Mouse (Mus musculus) macrophage (primary cell): ENCODE results near the gene Snai1. TPM values are rescaled to one million over a fixed set of nuclear protein-coding genes. Genes with fewer than 3 reads are reported as not detected.
A peak's percentile ranks its signal among the peaks of the same experiment; 100 is the strongest.

Experiments
- H3K27ac ChIP-seq: fragments of 350-480 bp; formaldehyde crosslinking; 2 replicates; pipeline ENCODE4 v1.9.0; 2021
- H3K36me3 ChIP-seq: fragments of 350-480 bp; formaldehyde crosslinking; 2 replicates; pipeline ENCODE4 v1.9.0; 2021; ENCODE audit errors: inconsistent target
- H3K4me3 ChIP-seq: fragments of 350-480 bp; formaldehyde crosslinking; 2 replicates; pipeline ENCODE4 v1.9.0; 2021; ENCODE audit errors: inconsistent target
- H3K79me2 ChIP-seq: fragments of 350-480 bp; formaldehyde crosslinking; 2 replicates; pipeline ENCODE4 v1.9.0; 2021; ENCODE audit errors: inconsistent target
- WGBS: methylation state at CpG from one replicate; pipeline ENCODE4 v1.1.7; 2026; ENCODE audit warnings: inconsistent platforms; ENCODE audit not compliant: missing documents; 5-methylcytosine and 5-hydroxymethylcytosine counted together
- polyA plus RNA-seq: library from polyadenylated mRNA; stranded (reverse); fragments of 250-400 nt; gene quantifications from 3 replicates; pipeline ENCODE4 v1.2.4, GENCODE M21; 2018; ENCODE audit warnings: inconsistent platforms

Gene Snai1
- polyA plus RNA-seq, 1 experiment from 2014 or later: not detected

DNA sequence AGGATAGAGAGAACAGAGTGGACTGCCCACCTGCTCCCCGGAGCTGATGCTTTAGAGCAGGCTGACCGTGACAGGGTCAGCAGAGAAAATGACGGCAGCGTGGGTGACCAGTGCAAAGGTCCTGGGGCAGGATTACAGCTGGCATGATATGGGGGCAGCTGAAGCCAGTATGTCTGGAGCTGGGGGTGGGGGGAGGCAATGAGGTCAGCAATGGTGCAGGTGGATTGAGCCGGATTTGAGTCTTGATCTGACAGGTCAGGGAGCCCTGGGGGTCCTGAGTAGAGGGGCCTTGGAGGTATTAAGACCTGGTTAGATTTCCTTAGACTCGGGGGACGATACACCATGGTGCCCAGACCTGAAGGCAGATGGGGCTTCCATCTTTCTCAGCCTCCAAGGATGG lies 37.6 kb downstream of the Snai1 start:
- Histone ChIP-seq H3K36me3 (no peaks in the 10 kb centered on the region), H3K79me2 (no peaks in the 10 kb centered on the region), H3K4me3 (no peak overlapping the region), H3K27ac (no peak overlapping the region)
- 94% methylated on average over 7 of the region's 7 CpGs for WGBS

GRCm38 (mm10) chr2:167576121-167576620 lies 38.2 kb downstream of the Snai1 start:
- H3K79me2 ChIP-seq: no peaks in the 10 kb centered on the region
- WGBS: 96% methylated on average over 3 of the region's 8 CpGs
- H3K36me3 ChIP-seq: no peaks in the 10 kb centered on the region
- H3K27ac ChIP-seq: no peak overlapping the region
- no peak overlapping the region for H3K4me3 ChIP-seq

- H3K36me3 ChIP-seq: no peaks in the 10 kb centered on the region
- no peak overlapping the region for H3K4me3 ChIP-seq
- no peak overlapping the region for H3K27ac ChIP-seq
- H3K79me2 ChIP-seq: no peaks in the 10 kb centered on the region
- WGBS: 84% methylated on average over 9 of the region's 9 CpGs
Measured at GRCm38 (mm10) chr2:167577186-167577785, 39.3 kb downstream of the Snai1 start.

DNA sequence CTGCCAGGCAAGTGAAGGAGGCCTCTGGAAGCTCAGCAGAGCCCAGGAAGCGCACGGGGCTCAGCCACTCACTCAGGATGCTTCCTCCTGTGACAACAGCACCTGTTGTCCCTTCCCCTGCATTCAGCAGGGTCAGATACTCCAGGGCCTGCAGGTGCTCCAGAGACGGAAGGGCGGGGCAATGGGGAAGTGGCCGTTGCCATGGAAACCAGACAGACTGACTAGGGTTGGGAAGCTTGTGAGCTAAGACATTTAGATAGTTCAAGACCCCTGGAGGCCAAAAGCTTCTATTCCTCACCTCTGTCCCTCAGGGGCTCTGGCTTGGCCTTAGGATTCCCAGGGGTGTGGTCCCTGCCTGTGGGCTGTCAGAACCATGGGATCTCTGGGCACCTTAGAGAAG lies 40.5 kb downstream of the Snai1 start:
- H3K27ac ChIP-seq: no peak overlapping the region
- 43% methylated on average over 5 of the region's 5 CpGs for WGBS
- no peak overlapping the region for H3K4me3 ChIP-seq
- H3K79me2 ChIP-seq: no peaks in the 10 kb centered on the region
- no peaks in the 10 kb centered on the region for H3K36me3 ChIP-seq

DNA sequence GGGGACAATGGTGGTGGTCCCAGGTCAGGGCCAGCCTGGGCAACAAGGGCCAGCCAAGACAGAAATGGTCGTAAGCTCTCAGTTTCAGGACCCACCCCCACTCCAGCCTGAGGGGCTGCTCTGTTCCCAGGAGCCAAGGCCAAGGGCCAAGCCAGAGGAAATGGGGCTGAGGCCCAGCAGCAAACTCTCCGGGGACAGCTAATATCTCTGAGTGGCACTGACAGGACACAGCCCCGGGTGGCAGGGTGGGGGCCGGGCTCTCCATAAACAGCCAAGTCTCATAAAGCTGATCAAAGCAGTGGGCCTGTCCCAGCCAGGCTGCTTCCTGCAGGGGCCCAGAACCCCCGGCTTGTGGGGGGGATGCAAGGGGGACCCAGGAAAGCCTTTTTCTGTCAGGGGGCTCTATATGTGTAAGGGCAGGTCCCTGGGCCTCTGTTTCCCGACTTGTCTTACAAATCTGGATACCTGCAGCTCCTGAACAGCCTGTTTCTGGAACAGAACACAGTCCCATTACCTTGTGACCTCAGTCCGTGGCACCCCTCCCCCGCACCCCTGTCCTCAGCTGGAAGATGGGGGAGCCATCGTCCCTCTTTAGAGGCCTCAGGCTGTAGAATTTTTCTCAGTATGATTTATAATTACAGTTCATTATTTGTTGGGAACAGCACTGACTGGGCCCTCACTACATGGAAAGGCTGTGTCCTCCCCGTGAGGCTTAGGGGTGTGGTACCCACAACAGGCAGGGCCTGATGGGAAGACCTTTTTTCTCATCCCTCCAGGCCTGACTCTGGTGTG lies 45.4 kb downstream of the Snai1 start:
- WGBS: 78% methylated on average over 10 of the region's 10 CpGs
- Histone ChIP-seq H3K27ac (no peak overlapping the region), H3K4me3 (no peak overlapping the region), H3K36me3 (peaks cover 5% of the 10 kb centered on the region; the same call in 1 of the 2 replicates), H3K79me2 (peaks cover 28% of the 10 kb centered on the region; the same call in 1 of the 2 replicates)

GRCm38 (mm10) chr2:167585273-167585672 lies 47.3 kb downstream of the Snai1 start:
- Histone ChIP-seq H3K4me3 (no peak overlapping the region), H3K27ac (no peak overlapping the region), H3K79me2 (peaks cover 31% of the 10 kb centered on the region; the same call in 1 of the 2 replicates), H3K36me3 (peaks cover 5% of the 10 kb centered on the region; the same call in 1 of the 2 replicates)
- 100% methylated on average over 2 of the region's 2 CpGs for WGBS

- H3K79me2 ChIP-seq: peaks cover 31% of the 10 kb centered on the region; the same call in 1 of the 2 replicates
- no peak overlapping the region for H3K4me3 ChIP-seq
- peaks cover 5% of the 10 kb centered on the region; the same call in 1 of the 2 replicates for H3K36me3 ChIP-seq
- 91% methylated on average over 8 of the region's 8 CpGs for WGBS
- H3K27ac ChIP-seq: no peak overlapping the region
Measured at GRCm38 (mm10) chr2:167586041-167586440, 48.0 kb downstream of the Snai1 start.

DNA sequence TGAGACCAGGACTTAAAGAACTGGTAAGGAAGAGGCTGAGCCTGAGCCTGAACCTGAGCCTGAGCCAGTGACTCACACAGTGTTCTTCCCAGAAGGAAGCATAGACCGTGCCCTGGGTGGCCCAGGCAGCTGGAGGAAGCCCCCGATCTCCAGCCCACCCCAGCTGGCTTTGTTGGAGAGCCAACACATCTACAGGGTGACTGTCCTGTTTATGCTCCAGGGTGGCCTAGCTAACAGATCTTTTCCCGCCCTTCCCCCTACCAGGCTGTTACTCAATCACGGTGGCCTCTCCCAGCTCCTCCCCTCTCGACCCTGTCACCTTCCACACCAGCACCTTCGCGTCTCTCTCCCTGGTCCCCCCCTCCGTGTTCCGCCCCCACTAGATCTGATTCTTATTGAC lies 49.0 kb downstream of the Snai1 start:
- Histone ChIP-seq H3K27ac (no peak overlapping the region), H3K4me3 (no peak overlapping the region), H3K79me2 (peaks cover 31% of the 10 kb centered on the region; the same call in 1 of the 2 replicates), H3K36me3 (peaks cover 5% of the 10 kb centered on the region; the same call in 1 of the 2 replicates)
- WGBS: 62% methylated on average over 9 of the region's 9 CpGs

DNA sequence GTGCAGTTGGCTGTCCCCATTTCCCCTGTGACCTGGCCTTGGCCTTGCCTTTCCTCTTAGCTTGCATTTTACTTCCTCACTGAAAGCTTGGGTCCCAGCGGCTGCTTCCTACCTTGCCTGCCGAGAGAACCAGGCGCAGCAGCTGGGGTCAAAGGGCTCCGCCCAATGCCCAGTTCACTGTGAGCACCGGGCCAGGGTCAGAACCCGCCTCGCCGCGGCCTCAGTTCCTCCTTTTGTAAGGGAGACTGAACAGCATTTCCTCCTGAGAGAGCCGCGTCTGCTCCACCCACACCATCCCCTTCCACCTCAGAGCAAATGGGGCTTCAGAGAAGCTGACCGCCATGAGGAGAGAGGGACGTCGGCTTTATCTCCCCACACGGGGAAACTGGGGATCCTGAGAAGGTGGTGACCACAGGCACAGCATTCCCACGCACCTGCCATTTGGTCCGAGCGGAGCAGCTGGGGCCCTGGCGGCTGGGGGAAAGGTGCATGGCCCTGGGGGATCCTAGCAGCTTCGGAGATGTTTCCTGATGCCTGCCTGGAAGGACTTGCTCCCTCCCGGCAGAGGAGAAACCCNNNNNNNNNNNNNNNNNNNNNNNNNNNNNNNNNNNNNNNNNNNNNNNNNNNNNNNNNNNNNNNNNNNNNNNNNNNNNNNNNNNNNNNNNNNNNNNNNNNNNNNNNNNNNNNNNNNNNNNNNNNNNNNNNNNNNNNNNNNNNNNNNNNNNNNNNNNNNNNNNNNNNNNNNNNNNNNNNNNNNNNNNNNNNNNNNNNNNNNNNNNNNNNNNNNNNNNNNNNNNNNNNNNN lies 51.0 kb downstream of the Snai1 start:
- Histone ChIP-seq H3K4me3 (peak overlapping the region; percentile 88), H3K79me2 (peaks cover 31% of the 10 kb centered on the region; the same call in 1 of the 2 replicates), H3K27ac (peak overlapping the region; percentile 98), H3K36me3 (peaks cover 5% of the 10 kb centered on the region; the same call in 1 of the 2 replicates)
- 2% methylated on average over 21 of the region's 21 CpGs for WGBS

Other genes starting within 250 kb of the Snai1 start
- gene B4galt5, start 189.0 kb upstream of the Snai1 start, polyA plus RNA-seq: 64.6 to 115 TPM (median 81.1 TPM) in 3 replicates
- gene Slc9a8, start 116.5 kb upstream of the Snai1 start, polyA plus RNA-seq: 16.4 to 30.0 TPM (median 19.1 TPM) in 3 replicates
- gene Rnf114, start 45.5 kb upstream of the Snai1 start, polyA plus RNA-seq: 48.9 to 118 TPM (median 85.7 TPM) in 3 replicates
- gene Spata2, start 45.3 kb upstream of the Snai1 start, polyA plus RNA-seq: 11.7 to 18.0 TPM (median 14.0 TPM) in 3 replicates
- 152 to 209 TPM (median 172 TPM) in 3 replicates for gene Ube2v1, start 93.9 kb downstream of the Snai1 start, polyA plus RNA-seq
- not detected in 3 replicates for gene Gm20431, start 123.3 kb downstream of the Snai1 start, polyA plus RNA-seq
- gene Cebpb, start 150.7 kb downstream of the Snai1 start, polyA plus RNA-seq: 4.8 to 33.5 TPM (median 23.5 TPM) in 3 replicates
- 165 to 276 TPM (median 174 TPM) in 3 replicates for gene Tmem189, start 151.6 kb downstream of the Snai1 start, polyA plus RNA-seq